Mouse (Mus musculus): ENCODE measurements around the gene Znhit3.

The Znhit3 gene

DNA sequence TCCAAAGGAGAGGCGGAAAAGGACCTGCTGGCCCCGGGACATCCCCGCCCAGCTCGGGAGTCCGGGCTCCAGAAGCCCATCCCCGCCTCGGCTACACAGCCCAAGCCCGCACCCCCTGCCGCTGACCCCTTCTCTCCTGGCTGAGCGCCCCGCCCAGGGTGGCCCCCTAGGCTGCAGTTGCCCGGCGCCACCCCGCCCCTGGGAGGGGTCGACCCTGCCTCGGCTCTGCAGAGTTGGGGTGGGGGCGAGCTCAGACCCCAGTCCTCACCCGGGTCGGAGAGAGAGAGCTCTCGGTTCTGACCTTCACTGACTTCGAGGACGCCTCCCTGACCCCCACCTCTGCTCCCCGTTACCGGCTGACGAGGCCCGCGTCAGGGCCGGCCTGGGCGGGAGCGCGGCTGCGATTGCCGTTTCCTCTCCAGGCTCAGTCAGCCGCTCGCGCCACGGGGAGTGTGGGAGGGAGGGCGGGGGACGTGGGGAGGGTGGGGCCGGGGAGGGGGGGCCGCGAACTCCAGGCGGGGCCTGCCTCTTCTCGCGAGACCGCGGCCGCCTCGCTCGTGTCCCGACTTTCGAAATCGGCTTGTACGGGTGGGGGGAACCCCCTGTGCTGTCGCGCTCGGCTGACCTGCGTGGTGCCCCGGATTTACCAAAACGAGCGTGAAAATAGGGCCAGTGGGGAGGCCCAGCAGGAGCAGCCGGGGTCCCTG, 45.7 kb downstream of the Znhit3 start, which contains the start of gene Ggnbp2:
Gene Ggnbp2, minus strand, starts transcription at position 481 of the 707 bp plus-strand sequence.
- no peak for TF ChIP-seq GATA4 (IDR thresholded peaks at IDR 0.05; ENCODE audit: insufficient replicate concordance, low read length)

DNA sequence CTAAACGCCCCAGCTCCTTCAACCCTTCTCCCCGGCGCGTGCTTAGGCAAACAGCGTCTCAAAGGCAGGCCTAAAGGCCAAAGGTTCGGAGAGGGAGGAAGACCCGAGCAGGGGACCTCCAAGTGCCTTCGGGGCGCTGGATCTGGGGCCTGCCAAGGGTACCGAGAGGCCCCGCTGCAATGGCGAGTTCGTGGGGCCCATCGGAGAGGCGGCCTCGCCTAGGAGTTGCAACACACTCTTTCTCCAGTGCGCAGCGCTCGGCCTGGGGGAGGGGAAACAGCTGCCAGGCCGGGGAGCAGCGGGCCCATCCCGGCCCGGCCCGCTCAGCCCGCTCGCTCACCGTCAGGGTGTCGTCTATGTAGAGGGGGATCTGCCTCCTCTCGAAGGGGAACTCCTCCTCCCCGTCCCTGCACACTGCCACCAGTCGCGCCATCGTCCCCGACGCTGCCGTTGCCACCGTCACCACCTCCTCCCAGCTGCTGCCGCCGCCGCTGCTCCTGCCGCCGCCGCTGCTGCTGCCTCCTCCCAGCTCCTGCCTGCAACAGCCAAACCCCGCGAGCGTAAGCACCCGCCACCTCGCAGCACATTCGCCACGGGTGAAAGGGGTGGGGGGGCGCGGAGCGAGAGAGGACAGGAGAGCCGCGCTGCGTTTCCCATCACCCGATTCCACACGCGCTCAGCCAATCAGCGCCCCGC, 46.5 kb downstream of the Znhit3 start:
- TF ChIP-seq GATA4 (IDR thresholded peaks at IDR 0.05; ENCODE audit: insufficient replicate concordance, low read length): no peak; the same call in 1 of the 2 replicates

DNA sequence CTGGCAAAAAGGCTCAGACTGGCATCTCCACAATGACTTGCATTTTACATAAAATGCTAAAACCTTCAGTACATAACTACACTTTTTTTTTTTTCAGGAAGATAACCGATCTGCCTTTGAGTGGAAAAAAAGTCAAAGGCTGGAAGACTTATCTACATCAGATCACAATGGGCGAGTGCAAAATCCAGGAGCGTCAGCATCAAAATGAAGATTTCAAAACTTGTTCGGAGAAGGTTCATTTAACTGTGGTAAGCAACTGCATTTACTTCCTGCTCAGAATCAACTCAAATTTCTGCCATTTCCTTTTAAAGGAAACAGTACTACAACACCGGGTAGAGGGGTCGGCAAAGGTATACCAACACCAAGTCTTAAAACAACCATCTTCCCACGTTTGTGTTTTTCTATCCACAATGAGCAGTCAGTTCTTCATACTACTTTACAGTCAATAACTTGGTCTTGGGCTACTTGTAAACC, 47.3 kb downstream of the Znhit3 start:
- TF ChIP-seq GATA4 (IDR thresholded peaks at IDR 0.05; ENCODE audit: insufficient replicate concordance, low read length): no peak

GRCm38 (mm10) chr11:84867586-84867985, 48.6 kb downstream of the Znhit3 start:
- no peak for TF ChIP-seq GATA4 (IDR thresholded peaks at IDR 0.05; ENCODE audit: insufficient replicate concordance, low read length)

DNA sequence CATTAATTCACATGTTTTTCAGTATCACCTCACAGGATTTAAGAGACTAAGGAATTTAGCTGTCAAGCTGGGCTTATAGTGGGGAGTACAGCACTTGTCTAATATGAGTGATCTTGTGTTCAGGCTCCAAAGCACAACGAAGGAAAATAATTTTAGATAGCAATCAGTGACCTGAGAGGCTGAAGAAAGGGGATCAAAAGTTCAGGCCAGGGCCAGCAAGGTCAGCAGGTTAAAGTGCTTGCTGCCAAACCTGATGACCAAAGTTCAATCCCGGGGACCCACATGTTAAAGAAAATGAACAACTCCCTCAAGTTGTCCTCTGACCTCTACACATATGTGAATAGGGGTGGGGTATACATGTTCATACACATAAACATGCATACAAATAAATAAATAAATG, 50.9 kb downstream of the Znhit3 start:
- TF ChIP-seq GATA4 (IDR thresholded peaks at IDR 0.05; ENCODE audit: insufficient replicate concordance, low read length): peak; percentile 100

Data from liver, adult (tissue).